Mouse (Mus musculus): ENCODE measurements around the gene Iqca. TPM values are rescaled to one million over a fixed set of nuclear protein-coding genes. Genes with fewer than 3 reads are reported as not detected.

Gene Iqca
- total and polyA plus RNA-seq, 2 experiments from 2014 or later, result 0.58 to 0.71 TPM

DNA sequence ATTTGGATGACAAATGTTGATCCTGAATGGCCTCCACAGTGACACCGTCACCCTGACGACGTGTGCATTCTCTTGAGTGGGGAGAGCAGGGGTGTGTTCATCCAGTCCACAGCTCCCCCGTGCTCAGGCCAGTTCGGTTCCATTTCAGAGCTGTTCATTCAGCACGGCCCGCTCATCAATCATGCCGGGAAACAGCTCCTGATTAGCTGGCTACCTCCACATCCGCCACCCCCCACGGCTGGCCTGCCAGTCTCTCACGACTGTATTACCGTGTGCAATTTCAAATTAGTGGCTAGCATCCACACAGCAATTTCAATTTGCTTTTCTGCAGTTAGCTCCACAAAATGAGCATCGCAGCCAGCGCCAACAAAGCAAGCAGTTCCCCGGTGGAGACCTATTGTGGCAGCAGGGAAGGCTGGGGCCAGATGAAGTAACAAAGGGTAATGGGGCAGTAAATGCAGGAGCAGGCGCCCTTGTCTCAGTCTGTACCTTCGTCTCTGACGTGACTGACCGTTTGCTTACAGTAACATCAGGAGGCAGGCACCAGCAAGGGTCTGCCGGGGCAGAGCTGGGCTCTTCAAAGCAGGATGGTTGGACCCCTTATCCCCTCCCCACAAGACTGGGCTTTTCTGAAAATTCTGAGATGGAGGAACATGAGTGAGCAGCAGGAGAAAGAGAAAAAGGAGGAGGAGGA, 103.0 kb downstream of the Iqca start:
- no peak overlapping the region for H3K4me3 ChIP-seq (ENCODE audit: low read length)
- H3K27ac ChIP-seq, result no peak overlapping the region
- peaks cover 7% of the 10 kb centered on the region for H3K4me1 ChIP-seq (ENCODE audit: insufficient read depth, low read length)
- ATAC-seq (peak; percentile 44; the same call in 1 of the 2 replicates), DNase-seq (ENCODE audit: low spot score) (peak; percentile 56)
- no peak for TF ChIP-seq CTCF (IDR thresholded peaks at IDR 0.05; ENCODE audit: low read depth)
- H3K27me3 ChIP-seq (ENCODE audit: insufficient read depth, low read length), result no peaks in the 10 kb centered on the region
- H3K36me3 ChIP-seq (ENCODE audit: insufficient read depth, low read length), result no peaks in the 10 kb centered on the region
- no peak overlapping the region for H3K4me2 ChIP-seq (ENCODE audit: low read depth, low read length)
- H3K9ac ChIP-seq (replicated peaks; ENCODE audit: low read length), result peak overlapping the region; percentile 37; the same call in 1 of the 2 replicates
- H3K9me3 ChIP-seq (ENCODE audit: low read length), result no peaks in the 10 kb centered on the region
- 28% methylated on average over 20 of the region's 20 CpGs for WGBS

DNA sequence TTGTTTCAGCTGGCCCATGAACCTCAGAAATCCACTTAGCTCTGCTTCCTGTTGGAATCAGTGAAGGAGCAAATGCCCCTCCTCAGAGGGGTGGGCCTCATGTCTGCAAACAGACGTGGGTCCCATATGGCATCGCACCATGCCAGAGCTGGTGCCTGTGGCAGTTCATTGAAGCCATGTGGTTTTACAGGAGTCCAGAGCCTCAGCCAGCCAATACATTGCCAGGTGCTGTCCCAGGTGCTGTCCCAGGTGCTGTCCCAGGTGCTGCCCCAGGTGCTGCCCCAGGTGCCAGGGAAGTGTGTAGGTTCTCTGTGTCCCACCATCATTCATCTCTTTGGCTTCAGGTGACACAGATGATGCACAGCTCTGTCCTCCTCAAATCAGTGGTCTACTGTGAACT, 124.9 kb downstream of the Iqca start:
- H3K9me3 ChIP-seq (ENCODE audit: low read length), result peaks cover 3% of the 10 kb centered on the region; the same call in 1 of the 2 replicates
- H3K9ac ChIP-seq (replicated peaks; ENCODE audit: low read length), result no peak overlapping the region
- 0 out of 2 replicates have a peak, but pooled peaks have one; percentile 27 for ATAC-seq
- WGBS, result 65% methylated on average over 2 of the region's 2 CpGs
- no peaks in the 10 kb centered on the region for H3K36me3 ChIP-seq (ENCODE audit: insufficient read depth, low read length)
- H3K27ac ChIP-seq, result no peak overlapping the region
- H3K4me2 ChIP-seq (ENCODE audit: low read depth, low read length), result no peak overlapping the region
- DNase-seq (ENCODE audit: low spot score), result peak; percentile 10
- no peaks in the 10 kb centered on the region for H3K27me3 ChIP-seq (ENCODE audit: insufficient read depth, low read length)
- H3K4me3 ChIP-seq (ENCODE audit: low read length), result no peak overlapping the region
- no peaks in the 10 kb centered on the region for H3K4me1 ChIP-seq (ENCODE audit: insufficient read depth, low read length)
- no peak for TF ChIP-seq CTCF (IDR thresholded peaks at IDR 0.05; ENCODE audit: low read depth)

DNA sequence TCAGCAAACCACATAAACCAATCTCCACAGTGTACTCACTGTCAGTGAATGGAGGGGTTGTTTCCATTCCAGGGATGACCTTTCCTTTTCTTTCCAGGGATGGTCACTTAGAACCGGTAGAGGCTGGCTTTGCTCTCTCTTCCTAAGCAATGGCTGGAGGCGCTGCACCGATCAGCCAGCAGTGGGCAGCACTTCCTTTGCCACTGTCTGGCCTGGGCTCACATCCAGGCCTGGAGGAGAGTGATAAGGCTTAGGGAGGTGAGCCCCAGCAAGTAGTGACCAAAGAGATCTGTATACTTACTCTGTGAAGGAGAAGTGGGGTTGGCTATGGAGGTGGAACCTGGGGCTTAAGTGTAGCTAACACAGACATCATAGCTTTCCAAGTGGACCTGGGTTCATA, 126.3 kb downstream of the Iqca start:
- H3K27me3 ChIP-seq (ENCODE audit: insufficient read depth, low read length), result no peaks in the 10 kb centered on the region
- no peaks in the 10 kb centered on the region for H3K4me1 ChIP-seq (ENCODE audit: insufficient read depth, low read length)
- no peak overlapping the region for H3K4me3 ChIP-seq (ENCODE audit: low read length)
- H3K9ac ChIP-seq (replicated peaks; ENCODE audit: low read length), result no peak overlapping the region
- ATAC-seq (no peak), DNase-seq (ENCODE audit: low spot score) (peak; percentile 36)
- no peaks in the 10 kb centered on the region for H3K9me3 ChIP-seq (ENCODE audit: low read length)
- H3K27ac ChIP-seq, result no peak overlapping the region
- H3K36me3 ChIP-seq (ENCODE audit: insufficient read depth, low read length), result no peaks in the 10 kb centered on the region
- 28% methylated on average over 3 of the region's 3 CpGs for WGBS
- H3K4me2 ChIP-seq (ENCODE audit: low read depth, low read length), result no peak overlapping the region
- TF ChIP-seq CTCF (IDR thresholded peaks at IDR 0.05; ENCODE audit: low read depth), result peak; percentile 70

DNA sequence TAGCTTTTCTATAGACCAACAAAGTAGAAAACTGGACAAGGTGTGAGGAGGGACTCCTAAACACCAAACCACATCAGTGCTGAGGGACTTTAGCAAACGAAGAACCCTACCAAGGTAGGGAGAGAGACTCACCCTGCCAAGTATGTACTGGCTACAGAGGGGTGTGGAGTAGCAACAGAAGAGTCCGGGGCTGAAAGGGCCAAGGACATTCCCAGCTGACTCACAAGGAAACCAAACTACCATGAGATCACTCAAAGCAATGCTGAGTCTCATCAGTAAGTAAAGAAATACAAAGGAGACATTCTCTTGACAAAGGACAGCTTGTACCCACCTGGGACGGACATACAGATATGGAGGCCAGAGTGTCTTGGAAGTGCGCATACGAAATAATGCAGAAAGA, 132.9 kb downstream of the Iqca start:
- ATAC-seq (no peak), DNase-seq (ENCODE audit: low spot score) (no peak)
- Histone ChIP-seq H3K4me2 (ENCODE audit: low read depth, low read length) (no peak overlapping the region), H3K9ac (replicated peaks; ENCODE audit: low read length) (no peak overlapping the region), H3K27ac (no peak overlapping the region), H3K27me3 (ENCODE audit: insufficient read depth, low read length) (no peaks in the 10 kb centered on the region), H3K9me3 (ENCODE audit: low read length) (no peaks in the 10 kb centered on the region), H3K36me3 (ENCODE audit: insufficient read depth, low read length) (no peaks in the 10 kb centered on the region), H3K4me1 (ENCODE audit: insufficient read depth, low read length) (no peaks in the 10 kb centered on the region), H3K4me3 (ENCODE audit: low read length) (no peak overlapping the region)
- WGBS, result 80% methylated on average over 5 of the region's 5 CpGs
- TF ChIP-seq CTCF (IDR thresholded peaks at IDR 0.05; ENCODE audit: low read depth), result no peak

DNA sequence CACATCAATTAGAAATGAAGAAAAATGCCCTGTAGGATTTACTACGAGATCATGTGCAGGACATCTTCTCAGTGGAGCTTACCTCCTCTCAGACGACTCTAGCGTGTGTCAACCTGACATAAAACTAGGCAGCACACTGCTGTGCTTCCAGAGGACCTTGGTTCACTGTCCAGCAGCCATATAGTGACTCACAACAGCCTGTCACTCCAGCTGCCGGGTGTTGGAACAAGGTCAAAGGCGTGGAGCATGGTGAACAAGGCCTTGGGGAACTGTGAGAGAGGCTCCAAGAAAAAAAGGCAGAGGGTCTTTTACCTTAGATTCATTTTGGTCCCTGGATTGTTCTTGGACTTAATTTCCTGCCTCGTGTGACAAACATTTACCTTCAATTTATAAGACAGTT, 135.1 kb downstream of the Iqca start:
- H3K4me2 ChIP-seq (ENCODE audit: low read depth, low read length), result no peak overlapping the region
- 73% methylated on average over 6 of the region's 6 CpGs for WGBS
- H3K9ac ChIP-seq (replicated peaks; ENCODE audit: low read length), result no peak overlapping the region

DNA sequence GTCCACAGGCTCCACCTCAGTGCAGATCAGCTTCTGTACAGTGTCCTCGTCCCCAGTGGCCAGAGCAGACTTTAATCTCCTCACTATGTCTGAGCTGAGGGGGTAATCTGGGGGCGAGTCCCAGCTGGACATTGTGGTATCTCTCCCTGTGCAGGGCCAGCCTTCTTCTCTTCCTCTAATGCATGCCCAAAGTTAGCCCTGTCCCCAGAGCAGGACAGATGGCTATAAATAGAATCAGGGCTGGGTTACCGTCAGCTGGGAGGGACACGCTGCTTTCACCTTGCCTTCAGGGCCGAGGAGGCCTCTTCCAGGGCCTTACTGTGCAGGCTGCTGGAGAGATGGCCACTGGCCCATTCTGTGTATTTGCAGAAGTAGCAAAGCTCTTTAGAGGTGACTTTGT, 138.8 kb downstream of the Iqca start, which contains the start of gene Asb18:
Asb18 (minus strand) TSS at position 221 of the 400 bp plus-strand sequence.
- no peak within 1 kb of the TSS for H3K4me3 ChIP-seq (ENCODE audit: low read length)
- DNase-seq (ENCODE audit: low spot score), result no peak
- no peak within 1 kb of the TSS for H3K27ac ChIP-seq
- H3K36me3 ChIP-seq (ENCODE audit: insufficient read depth, low read length), result no peaks in the 10 kb centered on the region
- H3K4me2 ChIP-seq (ENCODE audit: low read depth, low read length), result no peak within 1 kb of the TSS
- 79% methylated on average over 5 of the region's 5 CpGs for WGBS
- no peak within 1 kb of the TSS for H3K9ac ChIP-seq (replicated peaks; ENCODE audit: low read length)
- H3K27me3 ChIP-seq (ENCODE audit: insufficient read depth, low read length), result no peaks in the 10 kb centered on the region
- no peaks in the 10 kb centered on the region for H3K4me1 ChIP-seq (ENCODE audit: insufficient read depth, low read length)
- TF ChIP-seq CTCF (IDR thresholded peaks at IDR 0.05; ENCODE audit: low read depth), result no peak
- ATAC-seq, result no peak
- H3K9me3 ChIP-seq (ENCODE audit: low read length), result no peaks in the 10 kb centered on the region

More for the DNA sequence above, 135.1 kb downstream of the Iqca start:
- Histone ChIP-seq H3K4me3 (ENCODE audit: low read length) (no peak overlapping the region), H3K9me3 (ENCODE audit: low read length) (no peaks in the 10 kb centered on the region), H3K4me1 (ENCODE audit: insufficient read depth, low read length) (no peaks in the 10 kb centered on the region), H3K27ac (no peak overlapping the region), H3K36me3 (ENCODE audit: insufficient read depth, low read length) (no peaks in the 10 kb centered on the region), H3K27me3 (ENCODE audit: insufficient read depth, low read length) (no peaks in the 10 kb centered on the region)
- TF ChIP-seq CTCF (IDR thresholded peaks at IDR 0.05; ENCODE audit: low read depth), result no peak
- DNase-seq (ENCODE audit: low spot score), result no peak
- no peak for ATAC-seq

DNA sequence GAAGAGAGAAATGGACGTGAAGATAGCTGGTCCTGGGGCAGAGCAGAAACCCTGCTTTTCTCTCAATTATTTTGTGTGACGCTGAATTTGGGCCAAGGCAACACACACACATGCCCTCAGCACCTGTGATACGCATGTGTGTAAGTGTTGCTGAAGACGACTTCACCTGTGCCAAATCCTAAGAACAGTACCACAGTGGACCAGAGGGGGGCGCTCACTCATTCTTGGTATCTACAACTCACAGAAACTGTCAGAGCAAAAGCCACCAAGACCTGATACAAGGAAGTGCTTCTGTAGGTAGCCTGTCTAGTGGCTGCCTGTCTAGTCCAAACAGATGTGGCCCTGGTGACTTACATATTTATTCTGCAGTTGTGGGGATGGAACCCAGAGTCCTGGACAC, 139.9 kb downstream of the Iqca start:
- Histone ChIP-seq H3K9me3 (ENCODE audit: low read length) (no peaks in the 10 kb centered on the region), H3K9ac (replicated peaks; ENCODE audit: low read length) (no peak overlapping the region), H3K4me1 (ENCODE audit: insufficient read depth, low read length) (no peaks in the 10 kb centered on the region), H3K27ac (no peak overlapping the region), H3K27me3 (ENCODE audit: insufficient read depth, low read length) (no peaks in the 10 kb centered on the region), H3K36me3 (ENCODE audit: insufficient read depth, low read length) (no peaks in the 10 kb centered on the region), H3K4me3 (ENCODE audit: low read length) (no peak overlapping the region), H3K4me2 (ENCODE audit: low read depth, low read length) (no peak overlapping the region)
- no peak for ATAC-seq
- no peak for DNase-seq (ENCODE audit: low spot score)
- 82% methylated on average over 5 of the region's 5 CpGs for WGBS
- TF ChIP-seq CTCF (IDR thresholded peaks at IDR 0.05; ENCODE audit: low read depth), result no peak

Measured in hindbrain, postnatal 0 days (tissue).